Mouse (Mus musculus) heart, embryonic 11.5 days (tissue): ENCODE measurements around the gene Gm4131. TPM values are rescaled to one million over a fixed set of nuclear protein-coding genes. Genes with fewer than 3 reads are reported as not detected.

ENCODE experiments used
- ATAC-seq: fragments of 200-750 bp; cut with Nextera tagmentation; replicated peaks from 2 replicates; pipeline ENCODE4 v1.8.0; 2017; ENCODE audit warnings: moderate library complexity; ENCODE audit not compliant: insufficient number of reproducible peaks, low FRiP score, low TSS enrichment
- H3K27ac ChIP-seq: fragments of 300-500 bp; sonication (generic); 2 replicates; pipeline ENCODE4 v1.5.1; 2014; ENCODE audit warnings: mild to moderate bottlenecking, low read depth, low read length
- H3K27me3 ChIP-seq: fragments of 300-500 bp; sonication (generic); 2 replicates; pipeline ENCODE4 v1.6.1; 2014; ENCODE audit warnings: mild to moderate bottlenecking, low read length, mixed read lengths; ENCODE audit not compliant: control insufficient read depth, insufficient read depth
- H3K36me3 ChIP-seq: fragments of 300-500 bp; sonication (generic); 2 replicates; pipeline ENCODE4 v1.6.1; 2014; ENCODE audit warnings: mild to moderate bottlenecking, low read length, moderate library complexity, mixed read lengths; ENCODE audit not compliant: control insufficient read depth, insufficient read depth
- H3K4me1 ChIP-seq: fragments of 300-500 bp; sonication (generic); 2 replicates; pipeline ENCODE4 v1.6.1; 2014; ENCODE audit warnings: low read length; ENCODE audit not compliant: control insufficient read depth, insufficient read depth
- H3K4me2 ChIP-seq: fragments of 300-500 bp; sonication (generic); 2 replicates; pipeline ENCODE4 v1.6.1; 2014; ENCODE audit warnings: mild to moderate bottlenecking, moderate library complexity
- H3K4me3 ChIP-seq: fragments of 300-500 bp; sonication (generic); 2 replicates; pipeline ENCODE4 v1.5.1; 2014; ENCODE audit warnings: low read depth, low read length
- H3K9ac ChIP-seq: fragments of 300-500 bp; sonication (generic); 2 replicates; pipeline ENCODE4 v1.6.1; 2014; ENCODE audit warnings: mild to moderate bottlenecking, low read depth, low read length, moderate library complexity
- H3K9me3 ChIP-seq: fragments of 300-500 bp; sonication (generic); replicated peaks from 2 replicates; pipeline ENCODE4 v1.6.1; 2016; ENCODE audit warnings: low read length; ENCODE audit not compliant: control insufficient read depth
- WGBS: fragments of 180-500 bp; shearing (Covaris S2); extraction: QIAGEN DNeasy Blood & Tissue Kit; methylation state at CpG from one replicate; pipeline ENCODE4 v1.1.7; 2014; ENCODE audit not compliant: insufficient replicate concordance; 5-methylcytosine and 5-hydroxymethylcytosine counted together
- polyA plus RNA-seq: library from polyadenylated mRNA; unstranded; fragments of >200 nt; fragmentation: Nextera tagmentation; extraction: Ambion mirVana; gene quantifications from 2 replicates; pipeline ENCODE4 v1.2.1, GENCODE M21; 2014

Gm4131 gene
- polyA plus RNA-seq, 1 experiment from 2014 or later, result not detected

DNA sequence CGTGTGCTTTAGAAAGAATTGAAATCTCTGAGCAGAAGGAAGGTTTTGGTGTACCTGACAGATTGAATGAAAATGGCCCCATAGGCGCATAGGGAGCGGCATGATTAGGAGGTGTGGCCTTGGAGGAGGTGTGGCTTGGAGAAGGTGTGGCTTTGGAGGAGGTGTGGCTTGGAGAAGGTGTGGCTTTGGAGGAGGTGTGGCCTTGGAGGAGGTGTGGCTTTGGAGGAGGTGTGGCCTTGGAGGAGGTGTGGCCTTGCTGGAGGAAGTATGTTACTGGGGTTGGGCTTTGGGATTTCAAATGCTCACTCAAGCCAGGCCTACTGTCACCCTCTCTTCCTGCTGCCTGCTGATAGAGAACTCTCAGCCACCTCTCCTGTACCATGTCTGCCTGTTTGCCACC is 14.2 kb upstream of the Gm4131 start:
- 82% methylated on average over 3 of the region's 3 CpGs for WGBS
- H3K27ac ChIP-seq, result no peak overlapping the region

DNA sequence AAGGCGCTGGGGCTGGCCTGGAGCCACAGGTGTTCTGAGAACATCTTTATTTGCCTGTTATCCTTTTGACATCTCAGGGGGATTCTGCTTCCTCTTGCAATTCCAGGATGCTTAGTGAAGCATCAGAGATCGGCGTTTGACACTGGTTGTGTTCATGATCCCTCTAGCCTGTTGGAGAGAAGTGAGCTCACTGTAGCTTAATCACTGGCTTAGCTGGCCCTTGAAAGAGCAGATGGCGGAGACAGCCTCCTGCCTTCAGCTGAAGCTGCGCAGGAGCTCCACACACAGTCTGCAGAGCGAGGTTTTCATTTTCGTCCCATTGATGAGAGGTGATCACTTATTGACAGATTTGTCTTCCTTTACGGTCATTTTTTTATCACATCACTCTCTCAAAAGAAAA is 9.1 kb upstream of the Gm4131 start:
- H3K36me3 ChIP-seq, result no peaks in the 10 kb centered on the region
- ATAC-seq, result no peak
- H3K4me2 ChIP-seq, result no peak overlapping the region
- peaks cover 2% of the 10 kb centered on the region; the same call in 1 of the 2 replicates for H3K4me1 ChIP-seq
- no peak overlapping the region for H3K4me3 ChIP-seq
- no peaks in the 10 kb centered on the region for H3K27me3 ChIP-seq
- 69% methylated on average over 8 of the region's 8 CpGs for WGBS
- no peak overlapping the region for H3K27ac ChIP-seq
- H3K9ac ChIP-seq, result no peak overlapping the region
- H3K9me3 ChIP-seq, result no peaks in the 10 kb centered on the region

More for the DNA sequence above, 14.2 kb upstream of the Gm4131 start:
- no peak for ATAC-seq
- Histone ChIP-seq H3K27me3 (no peaks in the 10 kb centered on the region), H3K4me2 (no peak overlapping the region), H3K4me3 (no peak overlapping the region), H3K9ac (no peak overlapping the region), H3K36me3 (no peaks in the 10 kb centered on the region), H3K4me1 (no peaks in the 10 kb centered on the region), H3K9me3 (no peaks in the 10 kb centered on the region)

- no peak overlapping the region for H3K4me3 ChIP-seq
- H3K9ac ChIP-seq, result no peak overlapping the region
- no peak for ATAC-seq
- H3K4me1 ChIP-seq, result peaks cover 2% of the 10 kb centered on the region; the same call in 1 of the 2 replicates
- no peak overlapping the region for H3K27ac ChIP-seq
- no peak overlapping the region for H3K4me2 ChIP-seq
- H3K9me3 ChIP-seq, result no peaks in the 10 kb centered on the region
- H3K36me3 ChIP-seq, result no peaks in the 10 kb centered on the region
- WGBS, result 71% methylated on average over 6 of the region's 6 CpGs
- no peaks in the 10 kb centered on the region for H3K27me3 ChIP-seq
Observed at GRCm38 (mm10) chr14:62574906-62575305, 8.2 kb upstream of the Gm4131 start.

GRCm38 (mm10) chr14:62573454-62573853 is 6.7 kb upstream of the Gm4131 start:
- ATAC-seq, result no peak
- peak overlapping the region; percentile 42; the same call in 1 of the 2 replicates for H3K4me2 ChIP-seq
- H3K4me3 ChIP-seq, result no peak overlapping the region

DNA sequence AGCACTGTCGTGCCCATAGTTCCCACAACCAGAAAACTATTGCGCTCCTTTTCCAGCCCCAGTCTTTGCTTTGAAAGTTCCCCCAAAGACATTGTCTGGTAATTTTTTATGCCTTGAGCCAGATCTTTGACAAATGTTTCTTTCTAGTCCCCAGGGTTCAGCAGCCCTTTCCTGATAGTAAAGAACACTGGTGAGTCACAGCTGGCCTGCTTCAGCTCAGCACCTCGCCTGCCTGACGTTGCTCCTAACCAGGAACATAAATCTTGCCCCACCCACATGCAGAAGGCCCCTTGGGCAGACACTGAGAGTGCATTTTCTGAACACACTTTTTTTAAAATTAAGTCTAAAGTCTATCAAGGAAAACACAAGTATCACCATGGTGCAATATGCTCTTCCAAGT is 3.6 kb upstream of the Gm4131 start:
- Histone ChIP-seq H3K27ac (peak overlapping the region; percentile 57; the same call in 1 of the 2 replicates), H3K9me3 (no peaks in the 10 kb centered on the region), H3K4me3 (no peak overlapping the region), H3K36me3 (no peaks in the 10 kb centered on the region), H3K4me2 (no peak overlapping the region), H3K4me1 (peaks cover 6% of the 10 kb centered on the region; the same call in 1 of the 2 replicates), H3K27me3 (no peaks in the 10 kb centered on the region), H3K9ac (no peak overlapping the region)
- ATAC-seq, result no peak
- 26% methylated on average over 4 of the region's 4 CpGs for WGBS

More at GRCm38 (mm10) chr14:62573454-62573853, 6.7 kb upstream of the Gm4131 start:
- Histone ChIP-seq H3K36me3 (no peaks in the 10 kb centered on the region), H3K27ac (no peak overlapping the region), H3K27me3 (no peaks in the 10 kb centered on the region), H3K9me3 (no peaks in the 10 kb centered on the region), H3K4me1 (peaks cover 2% of the 10 kb centered on the region; the same call in 1 of the 2 replicates), H3K9ac (no peak overlapping the region)
- WGBS, result 0% methylated on average over 2 of the region's 3 CpGs

GRCm38 (mm10) chr14:62569463-62569862 is 2.7 kb upstream of the Gm4131 start:
- Histone ChIP-seq H3K4me1 (peaks cover 6% of the 10 kb centered on the region; the same call in 1 of the 2 replicates), H3K27me3 (no peaks in the 10 kb centered on the region), H3K4me3 (no peak overlapping the region), H3K36me3 (no peaks in the 10 kb centered on the region), H3K9me3 (no peaks in the 10 kb centered on the region), H3K27ac (peak overlapping the region; percentile 57), H3K4me2 (no peak overlapping the region; the same call in 1 of the 2 replicates), H3K9ac (no peak overlapping the region)
- ATAC-seq, result no peak
- 83% methylated on average over 5 of the region's 5 CpGs for WGBS

DNA sequence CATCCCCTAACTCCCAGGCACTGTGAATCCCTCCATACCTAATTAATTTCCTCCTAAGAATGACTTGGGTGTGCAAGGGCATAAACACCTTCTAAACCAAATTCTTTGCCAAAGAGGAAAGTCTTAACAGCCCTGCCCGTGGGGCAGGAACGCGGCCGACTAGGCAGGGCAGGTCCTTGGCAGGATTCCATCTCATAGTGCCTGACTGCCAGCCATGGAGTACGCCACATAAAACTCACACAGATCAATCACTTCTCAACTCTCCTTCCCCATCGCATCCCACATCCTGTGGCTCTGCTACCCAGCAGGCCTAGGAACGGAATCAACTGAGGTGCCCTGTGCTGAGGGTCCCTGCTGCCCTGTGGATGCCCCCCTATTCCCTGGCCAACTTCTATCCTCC is 3.0 kb downstream of the Gm4131 start:
- H3K27ac ChIP-seq, result no peak overlapping the region
- H3K9ac ChIP-seq, result no peak overlapping the region
- no peak for ATAC-seq
- H3K36me3 ChIP-seq, result no peaks in the 10 kb centered on the region
- peaks cover 4% of the 10 kb centered on the region; the same call in 1 of the 2 replicates for H3K4me1 ChIP-seq
- H3K9me3 ChIP-seq, result no peaks in the 10 kb centered on the region
- H3K4me3 ChIP-seq, result no peak overlapping the region
- no peak overlapping the region for H3K4me2 ChIP-seq
- 75% methylated on average over 7 of the region's 7 CpGs for WGBS
- H3K27me3 ChIP-seq, result no peaks in the 10 kb centered on the region

GRCm38 (mm10) chr14:62561875-62562748 is 4.6 kb downstream of the Gm4131 start:
- 57% methylated on average over 17 of the region's 17 CpGs for WGBS
- H3K36me3 ChIP-seq, result no peaks in the 10 kb centered on the region
- no peak overlapping the region for H3K27ac ChIP-seq
- no peaks in the 10 kb centered on the region for H3K9me3 ChIP-seq
- H3K4me1 ChIP-seq, result no peaks in the 10 kb centered on the region
- H3K9ac ChIP-seq, result no peak overlapping the region
- H3K4me3 ChIP-seq, result no peak overlapping the region
- no peak for ATAC-seq
- H3K4me2 ChIP-seq, result no peak overlapping the region
- H3K27me3 ChIP-seq, result peaks cover 3% of the 10 kb centered on the region; the same call in 1 of the 2 replicates
